Mouse (Mus musculus): Measurements from ENCODE around the gene Rspo1.

- no peak for TF ChIP-seq CTCF (IDR thresholded peaks at IDR 0.05; ENCODE audit: extremely low read depth, insufficient read length, insufficient replicate concordance, low read depth, low read length)
- TF ChIP-seq POLR2A (IDR thresholded peaks at IDR 0.05; ENCODE audit: low read depth, low read length), result no peak
These were observed 69.2 kb downstream of the Rspo1 start for GRCm38 (mm10) chr4:125055385-125055784.
